Mouse (Mus musculus) liver, embryonic 11.5 days (tissue): Measurements from ENCODE around the gene Apon. TPM values are rescaled to one million over a fixed set of nuclear protein-coding genes. Genes with fewer than 3 reads are reported as not detected.
A peak's percentile ranks its signal among the peaks of the same experiment; 100 is the strongest.
"Not testable (repeated sequence)": the region's sequence is repeated elsewhere in the genome, so short reads cannot be mapped to it uniquely, and the experiment has no call there.

Source experiments
- ATAC-seq: fragments of 200-750 bp; cut with Nextera tagmentation; replicated peaks from 2 replicates; pipeline ENCODE4 v1.8.0; 2017; ENCODE audit warnings: moderate number of reproducible peaks, mild to moderate bottlenecking, moderate TSS enrichment, moderate library complexity; ENCODE audit not compliant: low FRiP score
- DNase-seq: peaks from one replicate; pipeline ENCODE4 v3.0.0-alpha.2; 2017; ENCODE audit warnings: low spot score
- H3K27ac ChIP-seq: fragments of 300-500 bp; sonication (generic); 2 replicates; pipeline ENCODE4 v1.5.1; 2014; ENCODE audit warnings: mild to moderate bottlenecking, low read depth, low read length, control low read depth
- H3K27me3 ChIP-seq: fragments of 300-500 bp; sonication (generic); replicated peaks from 2 replicates; pipeline ENCODE4 v1.6.1; 2014; ENCODE audit warnings: low read length, mixed read lengths; ENCODE audit not compliant: control insufficient read depth, insufficient read depth
- H3K36me3 ChIP-seq: fragments of 300-500 bp; sonication (generic); 2 replicates; pipeline ENCODE4 v1.6.1; 2014; ENCODE audit warnings: mild to moderate bottlenecking, low read length, moderate library complexity, mixed read lengths; ENCODE audit not compliant: control insufficient read depth, insufficient read depth
- H3K4me1 ChIP-seq: fragments of 300-500 bp; sonication (generic); replicated peaks from 2 replicates; pipeline ENCODE4 v1.6.1; 2014; ENCODE audit warnings: low read length, mixed read lengths; ENCODE audit not compliant: control insufficient read depth, insufficient read depth
- H3K4me2 ChIP-seq: fragments of 300-500 bp; sonication (generic); 2 replicates; pipeline ENCODE4 v1.6.1; 2014; ENCODE audit warnings: mild to moderate bottlenecking, control low read depth, moderate library complexity
- H3K4me3 ChIP-seq: fragments of 300-500 bp; sonication (generic); 2 replicates; pipeline ENCODE4 v1.5.1; 2014; ENCODE audit warnings: low read depth, low read length, control low read depth
- H3K9ac ChIP-seq: fragments of 300-500 bp; sonication (generic); 2 replicates; pipeline ENCODE4 v1.6.1; 2014; ENCODE audit warnings: low read depth, low read length, control low read depth
- H3K9me3 ChIP-seq: fragments of 300-500 bp; sonication (generic); 2 replicates; pipeline ENCODE4 v1.6.1; 2016; ENCODE audit warnings: low read length, inconsistent platforms, mixed read lengths; ENCODE audit not compliant: control insufficient read depth
- WGBS: fragments of 180-500 bp; shearing (Covaris S2); extraction: QIAGEN DNeasy Blood & Tissue Kit; methylation state at CpG from one replicate; pipeline ENCODE4 v1.1.7; 2014; 5-methylcytosine and 5-hydroxymethylcytosine counted together
- polyA plus RNA-seq: library from polyadenylated mRNA; unstranded; fragments of >200 nt; fragmentation: Nextera tagmentation; extraction: Ambion mirVana; gene quantifications from 2 replicates; pipeline ENCODE4 v1.2.1, GENCODE M21; 2014

Gene Apon
- polyA plus RNA-seq, 1 experiment from 2014 or later = 0.92 TPM

GRCm38 (mm10) chr10:128212871-128213323, 41.0 kb upstream of the Apon start:
- Histone ChIP-seq H3K9me3 (no peaks in the 10 kb centered on the region), H3K27ac (no peak overlapping the region)
- WGBS = 1% methylated on average over 18 of the region's 18 CpGs

GRCm38 (mm10) chr10:128214112-128214511, 39.8 kb upstream of the Apon start:
- DNase-seq, H3K36me3 ChIP-seq, ATAC-seq, H3K9me3 ChIP-seq, H3K4me3 ChIP-seq, H3K27ac ChIP-seq, H3K27me3 ChIP-seq, H3K4me2 ChIP-seq, H3K9ac ChIP-seq: not testable (repeated sequence)
- H3K4me1 ChIP-seq = peaks cover 12% of the 10 kb centered on the region
- WGBS = 83% methylated on average over 4 of the region's 4 CpGs

More at GRCm38 (mm10) chr10:128212871-128213323, 41.0 kb upstream of the Apon start:
- ATAC-seq (peak; percentile 66), DNase-seq (peak; percentile 65)
- Histone ChIP-seq H3K36me3 (no peaks in the 10 kb centered on the region), H3K9ac (peak overlapping the region; percentile 62), H3K4me1 (peaks cover 8% of the 10 kb centered on the region), H3K4me2 (peak overlapping the region; percentile 80), H3K4me3 (peak overlapping the region; percentile 46), H3K27me3 (no peaks in the 10 kb centered on the region)

GRCm38 (mm10) chr10:128214981-128215380, 38.9 kb upstream of the Apon start:
- no peak overlapping the region for H3K4me2 ChIP-seq
- H3K9ac ChIP-seq = no peak overlapping the region
- H3K4me1 ChIP-seq = peaks cover 15% of the 10 kb centered on the region
- 81% methylated on average over 5 of the region's 5 CpGs for WGBS
- no peak overlapping the region for H3K27ac ChIP-seq
- H3K27me3 ChIP-seq = no peaks in the 10 kb centered on the region
- DNase-seq = no peak
- H3K4me3 ChIP-seq = no peak overlapping the region
- no peaks in the 10 kb centered on the region for H3K36me3 ChIP-seq
- no peak for ATAC-seq
- no peaks in the 10 kb centered on the region for H3K9me3 ChIP-seq

DNA sequence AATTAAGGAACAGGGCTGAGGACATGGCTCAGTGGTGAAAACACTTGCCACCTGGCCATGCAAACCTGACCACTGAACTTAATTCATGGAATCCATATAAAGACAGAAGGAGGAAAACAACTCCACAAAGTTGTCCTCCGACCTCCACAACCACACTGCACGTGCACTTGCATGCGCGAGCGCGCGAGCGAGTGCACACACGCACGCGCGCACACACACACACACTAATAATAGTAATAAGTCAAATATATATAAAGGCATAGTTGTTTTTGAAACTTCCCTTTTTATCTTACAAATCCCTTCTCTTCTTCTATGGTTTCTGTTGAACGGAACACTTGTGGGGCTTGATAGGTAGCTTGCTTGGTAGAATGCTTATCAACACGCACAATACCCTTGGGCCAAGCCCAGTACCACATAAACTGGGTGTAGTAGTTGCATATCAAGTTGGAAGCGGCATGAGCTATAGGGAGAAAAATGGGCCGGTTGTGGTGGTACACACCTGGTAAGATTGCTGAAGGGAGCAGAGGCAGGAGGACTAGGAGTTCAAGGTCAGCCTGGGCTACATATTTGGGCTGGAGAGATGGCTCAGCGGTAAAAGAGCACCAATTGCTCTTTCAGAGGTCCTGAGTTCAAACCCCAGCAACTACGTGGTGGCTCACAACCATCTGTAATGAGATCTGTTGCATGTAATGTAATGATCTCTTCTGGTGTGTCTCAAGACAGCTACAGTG, 35.3 kb upstream of the Apon start:
- no peaks in the 10 kb centered on the region for H3K36me3 ChIP-seq
- peak overlapping the region; percentile 6 for H3K27ac ChIP-seq
- 78% methylated on average over 18 of the region's 18 CpGs for WGBS
- ATAC-seq (peak; percentile 86), DNase-seq (no peak)
- H3K9me3 ChIP-seq = no peaks in the 10 kb centered on the region
- H3K4me2 ChIP-seq = no peak overlapping the region
- no peaks in the 10 kb centered on the region for H3K27me3 ChIP-seq
- no peak overlapping the region for H3K4me3 ChIP-seq
- no peak overlapping the region for H3K9ac ChIP-seq
- H3K4me1 ChIP-seq = peaks cover 13% of the 10 kb centered on the region; the same call in 1 of the 2 replicates

GRCm38 (mm10) chr10:128221533-128222286, 32.2 kb upstream of the Apon start:
- 63% methylated on average over 16 of the region's 16 CpGs for WGBS

DNA sequence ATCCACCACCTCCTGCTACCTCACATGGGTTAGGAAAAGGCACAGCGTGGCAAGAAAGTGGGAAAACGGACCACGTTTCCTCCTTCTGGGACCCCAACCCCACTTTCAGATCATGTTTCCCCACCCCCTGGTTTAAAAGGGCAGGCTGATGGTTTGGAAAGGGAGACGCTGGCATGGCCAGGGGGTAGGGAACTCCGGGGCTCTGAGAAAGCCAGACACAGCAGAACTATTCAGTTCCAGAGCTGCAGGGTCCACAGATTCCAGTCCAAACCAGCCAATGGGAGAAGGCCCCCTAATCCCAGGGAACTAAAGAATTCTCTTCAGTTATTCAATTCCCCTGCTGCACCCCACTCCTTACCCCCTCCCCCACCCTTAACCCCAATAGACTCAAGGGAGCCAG, 28.8 kb upstream of the Apon start:
- Histone ChIP-seq H3K27me3 (no peaks in the 10 kb centered on the region), H3K27ac (no peak overlapping the region), H3K9ac (no peak overlapping the region), H3K4me2 (no peak overlapping the region), H3K9me3 (no peaks in the 10 kb centered on the region), H3K36me3 (no peaks in the 10 kb centered on the region), H3K4me1 (peaks cover 6% of the 10 kb centered on the region; the same call in 1 of the 2 replicates), H3K4me3 (no peak overlapping the region)
- WGBS = 65% methylated on average over 5 of the region's 5 CpGs
- ATAC-seq (no peak), DNase-seq (no peak)

More at GRCm38 (mm10) chr10:128221533-128222286, 32.2 kb upstream of the Apon start:
- Histone ChIP-seq H3K27me3 (no peaks in the 10 kb centered on the region), H3K9me3 (no peaks in the 10 kb centered on the region), H3K27ac (no peak overlapping the region), H3K4me2 (no peak overlapping the region), H3K4me1 (peaks cover 13% of the 10 kb centered on the region; the same call in 1 of the 2 replicates), H3K36me3 (no peaks in the 10 kb centered on the region), H3K9ac (no peak overlapping the region; the same call in 1 of the 2 replicates), H3K4me3 (no peak overlapping the region)
- no peak for ATAC-seq
- DNase-seq = no peak

DNA sequence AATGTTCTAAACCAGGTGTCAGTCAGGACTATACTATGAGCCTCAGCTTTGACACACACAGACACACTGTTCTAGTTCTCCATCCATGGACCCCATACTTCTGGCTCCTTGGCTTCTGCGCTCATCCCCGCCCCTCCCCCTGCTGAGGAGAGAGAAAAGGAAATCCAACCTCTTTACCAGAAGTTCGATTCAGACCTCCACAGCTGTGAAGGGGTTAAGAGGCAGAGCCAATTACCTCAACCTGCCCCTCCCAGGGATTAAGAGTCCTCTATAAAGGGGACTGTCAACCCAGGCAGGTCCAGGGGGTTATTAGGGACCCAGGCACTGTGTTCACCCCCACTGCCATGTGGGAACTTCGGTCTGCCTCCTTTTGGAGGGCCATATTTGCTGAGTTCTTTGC, 28.4 kb upstream of the Apon start, which contains the start of gene Mip:
TSS of gene Mip (plus strand) at position 301 of the 400 bp plus-strand sequence.
- WGBS = 62% methylated on average over 4 of the region's 4 CpGs
- H3K27ac ChIP-seq = no peak within 1 kb of the TSS
- 0 out of 2 replicates have a peak within 1 kb of the TSS, but pooled peaks have one; percentile 3 for H3K9ac ChIP-seq

GRCm38 (mm10) chr10:128227592-128227991, 26.3 kb upstream of the Apon start:
- no peaks in the 10 kb centered on the region for H3K36me3 ChIP-seq
- H3K27me3 ChIP-seq = no peaks in the 10 kb centered on the region
- H3K9ac ChIP-seq = no peak overlapping the region
- peaks cover 10% of the 10 kb centered on the region; the same call in 1 of the 2 replicates for H3K4me1 ChIP-seq
- DNase-seq (no peak), ATAC-seq (no peak)
- WGBS = 85% methylated on average over 9 of the region's 9 CpGs
- H3K9me3 ChIP-seq = no peaks in the 10 kb centered on the region
- no peak overlapping the region for H3K27ac ChIP-seq
- no peak overlapping the region for H3K4me3 ChIP-seq
- no peak overlapping the region for H3K4me2 ChIP-seq

More for the DNA sequence above, 28.4 kb upstream of the Apon start, which contains the start of gene Mip:
- ATAC-seq = no peak
- Histone ChIP-seq H3K36me3 (no peaks in the 10 kb centered on the region), H3K4me1 (peaks cover 9% of the 10 kb centered on the region; the same call in 1 of the 2 replicates), H3K4me3 (no peak within 1 kb of the TSS), H3K27me3 (no peaks in the 10 kb centered on the region), H3K9me3 (no peaks in the 10 kb centered on the region), H3K4me2 (no peak within 1 kb of the TSS)
- DNase-seq = no peak
